Mouse (Mus musculus) kidney, adult 2 months (tissue): ENCODE results near the gene Aars2.

ENCODE experiments used
- CTCF ChIP-seq: fragments of 200-500 bp; conservative IDR thresholded peaks from 2 replicates; pipeline ENCODE4 v1.5.1; 2011; ENCODE audit warnings: low read depth, mild to moderate bottlenecking, control low read depth, low read length, moderate library complexity, mixed read lengths; ENCODE audit not compliant: insufficient read depth, insufficient read length
- POLR2A ChIP-seq: fragments of 200-500 bp; IDR thresholded peaks from one replicate; pipeline ENCODE4 v1.6.1; 2011; ENCODE audit warnings: low read depth, low read length, control low read depth

DNA sequence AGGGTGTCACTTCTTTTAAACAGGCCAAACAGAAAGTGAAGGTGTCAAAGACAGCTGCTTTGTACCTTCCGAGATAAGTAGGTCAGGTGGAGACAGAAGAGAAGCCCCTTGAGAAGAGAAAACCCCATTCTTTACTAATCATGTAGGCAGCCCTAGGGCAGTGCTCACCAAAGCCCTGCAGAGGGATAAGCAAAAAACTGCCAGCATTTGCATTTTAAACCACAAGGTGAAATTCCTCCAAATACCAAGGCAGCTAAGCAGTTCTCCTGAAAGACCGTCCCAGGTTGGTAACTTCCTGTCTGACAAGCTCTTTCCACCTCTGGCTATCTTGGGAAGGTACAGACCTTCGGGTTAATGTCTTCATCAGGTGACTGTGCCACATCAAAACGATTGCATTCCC, 4.3 kb upstream of the Aars2 start:
- no peak for TF ChIP-seq CTCF
- TF ChIP-seq POLR2A: no peak
